Mouse (Mus musculus) left cerebral cortex, postnatal 25 days (tissue): ENCODE measurements around the gene Spin1. TPM values are rescaled to one million over a fixed set of nuclear protein-coding genes. Genes with fewer than 3 reads are reported as not detected.

Experiments used
- DNase-seq, 2 experiments: peaks; one replicate each; pipeline ENCODE4 v3.0.0; 2022; ENCODE audit warnings: low spot score in 2 of 2, mixed read lengths in 1 of 2
- intact Hi-C: fragments of 180-260 bp; cut with DNase I; formaldehyde crosslinking; loops from one replicate; pipeline ENCODE4 v1.15.1; 2025
- total RNA-seq, 2 experiments: library from RNA; stranded (reverse); gene quantifications; 2 replicates each; pipeline ENCODE4 v1.2.3; 2021

Spin1 gene
- total RNA-seq, 2 experiments from 2014 or later, result 167 to 177 TPM

DNA sequence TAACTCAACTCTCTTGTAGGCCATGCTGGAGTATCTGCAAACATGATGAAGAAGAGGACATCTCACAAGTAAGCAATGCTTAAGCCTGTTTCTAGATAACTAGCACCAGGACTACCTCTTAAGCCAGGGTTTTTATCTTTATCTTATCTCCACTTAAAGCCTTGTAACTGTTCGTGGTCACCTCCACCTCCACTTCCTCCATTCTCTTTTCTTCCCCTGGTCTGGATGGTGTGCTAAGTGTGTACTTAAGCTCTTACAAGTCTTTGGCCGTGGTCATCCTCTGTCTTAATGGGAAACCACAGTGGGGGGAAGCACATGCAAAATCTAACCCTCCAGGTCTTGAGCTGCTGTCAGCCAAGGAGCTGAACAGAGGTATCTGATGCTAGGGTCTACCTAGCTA is 27.2 kb downstream of the Spin1 start:
- intact Hi-C loops, result no loop called here
- no peak for DNase-seq

DNA sequence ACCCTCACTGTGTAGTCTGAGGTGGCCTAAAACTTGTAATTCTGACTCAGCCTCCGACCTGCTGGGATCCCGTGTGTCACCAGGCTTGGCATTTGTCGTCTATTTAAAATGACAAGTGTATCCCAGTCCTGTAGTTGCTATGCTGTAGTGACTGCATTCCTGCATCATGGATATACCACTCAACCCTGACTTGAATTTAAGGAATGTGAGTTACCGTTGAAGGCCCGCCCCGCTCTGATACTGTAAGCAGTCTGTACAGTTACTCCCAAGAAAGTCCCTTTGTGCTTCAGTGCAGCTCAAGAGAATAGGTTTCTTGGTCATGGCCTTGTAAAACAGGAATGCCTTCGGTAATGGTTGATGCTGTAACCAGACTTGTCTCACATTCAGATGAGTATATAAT is 27.7 kb downstream of the Spin1 start:
- DNase-seq, result no peak
- intact Hi-C loops, result no loop called here

- DNase-seq, result peak; percentile 30 to 63
Observed at GRCm38 (mm10) chr13:51131179-51131578, 30.5 kb downstream of the Spin1 start.

GRCm38 (mm10) chr13:51136315-51136714 is 35.6 kb downstream of the Spin1 start:
- intact Hi-C loops, result no loop called here
- no peak for DNase-seq

More at GRCm38 (mm10) chr13:51131179-51131578, 30.5 kb downstream of the Spin1 start:
- intact Hi-C loops, result no loop called here

DNA sequence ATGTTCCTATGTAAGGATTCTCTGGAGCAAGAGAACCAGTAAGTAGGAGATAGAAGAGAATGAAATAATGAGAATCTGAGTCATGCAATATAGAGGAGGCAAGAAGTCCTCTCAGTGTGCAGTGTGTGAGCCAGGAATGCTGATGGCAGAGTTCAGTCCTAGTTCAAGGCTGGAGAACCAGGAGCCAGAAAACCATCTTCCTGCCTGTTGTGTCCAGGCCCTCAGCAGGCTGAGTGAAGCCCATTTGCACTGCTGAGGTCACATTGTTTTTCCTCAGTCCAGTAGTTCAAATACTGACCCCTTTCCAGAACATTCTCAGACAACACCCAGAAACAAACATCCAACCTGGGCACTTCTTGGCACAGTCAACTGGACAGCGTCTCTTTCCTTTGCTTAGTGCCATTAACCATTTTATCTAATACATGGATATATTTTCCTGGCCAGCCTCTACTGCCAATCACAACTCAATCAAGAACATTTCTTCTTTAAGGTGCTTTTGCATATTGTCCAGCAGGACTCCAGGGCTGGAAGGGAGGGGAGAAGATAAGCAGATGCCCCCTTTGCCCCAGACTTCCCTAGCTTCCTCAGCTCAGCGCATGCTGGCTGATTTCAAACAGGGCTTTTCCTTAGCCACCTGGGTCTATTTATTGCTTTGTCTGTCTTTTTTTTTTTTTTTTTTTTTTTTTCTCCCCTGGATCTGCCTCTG is 36.5 kb downstream of the Spin1 start:
- DNase-seq, result peak in 1 of 2 experiments; percentile 31
- intact Hi-C loops, result no loop called here

- intact Hi-C loops, result no loop called here
- no peak for DNase-seq
Observed at GRCm38 (mm10) chr13:51137702-51138031, 37.0 kb downstream of the Spin1 start.

DNA sequence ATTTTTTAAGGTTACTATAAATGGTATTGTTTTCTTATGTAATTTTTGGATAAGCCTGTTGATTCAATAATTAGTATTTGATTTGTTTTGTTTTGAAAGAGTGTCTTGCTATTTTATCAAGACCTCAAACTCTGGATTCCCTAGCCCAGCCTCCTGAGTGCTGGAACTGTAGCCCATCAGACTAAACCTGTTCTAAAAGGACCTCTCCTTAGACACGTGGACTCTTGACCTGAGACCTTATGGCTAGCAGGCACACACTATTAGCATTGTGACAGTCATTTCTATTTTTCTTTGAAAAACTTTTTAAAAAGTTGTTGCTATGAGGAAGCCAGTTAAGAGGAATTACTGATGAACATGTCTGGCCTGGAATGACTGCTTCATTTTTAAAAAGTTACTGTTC is 46.4 kb downstream of the Spin1 start:
- intact Hi-C loops, result no loop called here
- DNase-seq, result no peak

DNA sequence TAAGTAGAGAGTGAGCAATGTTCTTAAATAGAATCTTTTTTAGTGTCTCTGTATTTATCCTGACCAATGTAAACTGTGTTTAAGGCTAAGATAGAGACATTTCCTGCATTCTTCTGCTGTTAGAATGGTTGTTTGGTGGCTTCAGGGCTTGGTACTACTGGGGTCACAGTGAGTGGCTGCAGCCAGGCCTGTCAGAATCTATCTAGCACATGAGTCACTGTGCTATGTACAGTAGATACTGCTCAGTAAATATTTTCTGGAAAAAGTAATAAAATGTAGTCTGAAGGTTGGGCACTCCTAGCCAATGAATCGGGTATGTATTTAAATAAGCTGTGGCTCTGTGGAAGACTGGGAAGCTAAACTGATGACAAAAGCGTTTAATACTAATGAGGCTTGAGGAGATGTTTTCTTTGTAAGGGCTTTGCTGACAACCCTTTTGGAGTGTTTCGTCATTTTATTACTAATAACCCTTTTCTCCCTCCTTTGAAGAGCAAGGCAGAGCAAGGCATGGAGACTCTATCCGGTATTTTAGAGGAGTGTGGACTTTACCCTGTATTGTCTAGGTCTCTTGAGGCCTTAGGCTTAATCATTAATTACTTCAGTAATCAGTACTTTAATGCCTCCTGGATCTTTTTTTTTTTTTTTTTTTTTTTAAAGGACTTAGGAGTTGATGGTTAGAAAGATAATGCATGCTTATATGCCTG is 52.4 kb downstream of the Spin1 start:
- DNase-seq, result no peak
- intact Hi-C loops, result no loop called here

DNA sequence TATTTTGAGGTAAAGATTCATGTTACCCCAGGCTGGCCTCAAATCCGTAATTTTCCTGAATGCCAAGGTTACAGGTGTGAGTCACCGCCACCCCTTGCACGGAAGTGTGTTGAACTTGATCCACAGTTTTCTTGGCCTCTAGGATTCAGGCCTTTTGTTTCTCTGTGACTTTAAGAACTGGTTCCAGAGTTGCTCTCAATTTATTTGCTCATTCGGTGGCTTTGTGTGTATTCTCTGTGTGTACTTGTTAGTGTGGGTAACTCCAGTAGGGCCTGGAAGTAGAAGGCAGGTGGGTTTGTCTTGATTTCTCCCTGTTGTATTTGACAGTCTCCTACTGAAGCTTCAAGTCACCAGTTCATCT is 53.0 kb downstream of the Spin1 start:
- intact Hi-C loops, result no loop called here
- DNase-seq, result no peak

GRCm38 (mm10) chr13:51155178-51156013 is 54.7 kb downstream of the Spin1 start:
- DNase-seq, result no peak
- intact Hi-C loops, result no loop called here

DNA sequence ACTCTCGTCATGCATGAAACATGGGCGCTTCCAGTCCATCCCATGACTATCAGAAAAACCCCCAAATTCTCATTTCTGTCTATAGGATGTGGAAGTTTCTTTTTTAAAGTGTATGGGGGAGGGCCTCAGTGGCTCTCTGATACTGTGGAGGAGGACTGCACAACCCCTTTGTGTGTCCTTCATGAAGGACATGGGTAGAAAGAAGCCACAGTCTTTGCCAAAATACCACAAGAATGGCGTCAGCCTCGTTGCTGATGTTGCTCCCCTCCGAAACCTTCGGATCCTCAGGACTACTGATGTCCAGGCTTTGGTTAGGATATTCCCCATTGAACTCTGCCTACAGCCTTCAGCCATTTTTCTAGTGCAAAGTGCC is 55.3 kb downstream of the Spin1 start:
- intact Hi-C loops, result no loop called here
- DNase-seq, result no peak

DNA sequence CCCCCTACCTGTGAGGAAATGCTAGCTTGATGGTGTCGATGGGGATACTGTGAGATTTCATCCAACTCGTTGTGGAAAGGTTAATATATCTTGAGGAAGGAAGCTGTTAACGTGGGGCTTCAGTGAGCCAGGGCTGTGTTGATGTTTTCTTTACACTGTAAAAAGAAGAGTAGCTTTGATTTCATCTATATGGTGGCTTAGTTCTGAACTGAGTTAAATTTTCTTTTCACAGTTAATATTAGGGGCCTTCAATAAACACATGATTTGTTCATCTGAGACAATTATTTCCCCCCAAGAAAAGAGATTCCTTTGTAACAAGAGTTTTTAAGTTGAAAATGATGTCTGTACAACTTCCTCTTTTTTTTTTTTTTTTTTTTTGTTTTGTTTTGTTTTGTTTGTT is 56.6 kb downstream of the Spin1 start:
- DNase-seq, result no peak
- intact Hi-C loops, result no loop called here

GRCm38 (mm10) chr13:51161672-51162071 is 61.0 kb downstream of the Spin1 start:
- DNase-seq, result no peak
- intact Hi-C loops, result no loop called here

- DNase-seq, result peak; percentile 20 to 71
- intact Hi-C loops, result no loop called here
Observed at GRCm38 (mm10) chr13:51162246-51162645, 61.6 kb downstream of the Spin1 start.

GRCm38 (mm10) chr13:51166711-51167110 is 66.0 kb downstream of the Spin1 start:
- no peak for DNase-seq
- intact Hi-C loops, result no loop called here

- no peak for DNase-seq
- intact Hi-C loops, result loop anchor here (5.0 kb wide), 1 partner anchor 208 kb away; no protein-coding TSS in a partner anchor
Observed at GRCm38 (mm10) chr13:51170215-51170614, 69.5 kb downstream of the Spin1 start.

- intact Hi-C loops, result loop anchor here (5.0 kb wide), 1 partner anchor 209 kb away; no protein-coding TSS in a partner anchor
- peak in 1 of 2 experiments; percentile 22 for DNase-seq
Observed at GRCm38 (mm10) chr13:51170691-51171680, 70.3 kb downstream of the Spin1 start, which contains the start of gene Nxnl2. Nxnl2 (plus strand) TSS chr13:51171022.

DNA sequence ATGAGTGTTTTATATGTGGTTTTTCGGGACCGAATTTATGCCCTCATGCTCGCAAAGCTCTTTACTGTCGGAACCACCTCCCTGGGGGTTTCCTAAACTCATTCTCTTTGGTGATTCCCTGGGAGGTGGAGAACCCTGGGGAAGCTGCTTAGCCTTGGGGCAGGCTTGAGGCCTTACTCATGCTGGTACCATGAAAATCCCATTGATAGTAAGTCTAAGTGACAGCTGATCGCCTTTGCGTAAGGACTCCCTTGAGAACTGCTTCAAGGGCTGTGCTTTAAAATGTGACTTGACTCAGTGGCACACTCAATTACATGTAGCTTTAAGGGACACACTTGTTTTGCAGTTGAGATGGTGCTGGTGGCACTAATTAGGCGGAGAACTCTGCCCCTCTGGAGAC is 71.9 kb downstream of the Spin1 start:
- intact Hi-C loops, result loop anchor here (5.0 kb wide), 1 partner anchor 210 kb away; no protein-coding TSS in a partner anchor

GRCm38 (mm10) chr13:51178932-51179331 is 78.3 kb downstream of the Spin1 start:
- DNase-seq, result no peak

More for the DNA sequence above, 71.9 kb downstream of the Spin1 start:
- DNase-seq, result no peak

More at GRCm38 (mm10) chr13:51178932-51179331, 78.3 kb downstream of the Spin1 start:
- intact Hi-C loops, result no loop called here
